Mouse (Mus musculus) stomach, postnatal 0 days (tissue): ENCODE data around the gene Ssc5d.

ENCODE experiments used
- CTCF ChIP-seq: IDR thresholded peaks from 2 replicates; pipeline ENCODE4 v1.5.1; 2016; ENCODE audit warnings: antibody characterized with exemption, low read depth, mild to moderate bottlenecking, moderate library complexity
- EP300 ChIP-seq: optimal IDR thresholded peaks from 2 replicates; pipeline ENCODE3; 2016; ENCODE audit warnings: antibody characterized with exemption

GRCm38 (mm10) chr7:4886680-4887079 is 38.9 kb upstream of the Ssc5d start:
- no peak for TF ChIP-seq CTCF
- no peak for TF ChIP-seq EP300
